Mouse (Mus musculus): ENCODE data around the gene Fras1.

DNA sequence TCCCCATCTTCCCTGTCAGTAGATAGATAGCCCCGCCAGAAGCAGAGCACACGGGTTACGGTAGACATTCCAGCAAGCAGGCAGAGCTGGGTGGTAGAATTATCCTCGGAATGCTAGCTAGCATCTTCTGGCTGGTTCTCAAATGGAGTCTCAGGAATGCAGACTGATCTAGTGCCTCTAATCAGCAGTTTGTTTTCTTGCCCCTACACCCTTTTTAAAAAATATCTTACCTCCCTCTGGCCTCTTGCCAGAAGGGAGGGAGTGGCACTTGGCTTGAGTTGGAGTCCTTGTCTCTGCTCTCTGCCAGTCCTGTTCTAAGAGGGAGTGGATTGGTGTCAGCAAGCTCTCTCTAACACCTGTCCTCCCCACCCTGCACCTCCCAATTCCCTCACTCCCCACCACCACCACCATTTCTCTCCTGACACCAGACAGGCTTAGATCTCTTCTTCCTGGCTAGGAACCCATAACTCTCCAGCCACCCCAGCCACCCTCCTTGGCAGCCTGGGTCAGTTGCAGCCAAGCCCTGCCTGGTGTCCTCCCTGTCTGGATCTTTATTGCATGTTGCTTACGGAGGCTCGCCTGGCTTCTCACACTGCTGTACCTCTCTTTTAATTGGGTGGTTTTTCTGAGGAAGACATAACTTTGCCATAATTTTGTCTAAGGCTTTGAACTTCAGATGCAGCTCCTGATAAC lies 243.3 kb downstream of the Fras1 start:
- TF ChIP-seq CTCF (IDR thresholded peaks at IDR 0.05; ENCODE audit: low read depth, low read length): no peak
- TF ChIP-seq TAL1 (conservative IDR thresholded peaks at IDR 0.05; ENCODE audit: low read depth, low read length): no peak
- no peak for TF ChIP-seq GATA1 (IDR thresholded peaks at IDR 0.05; ENCODE audit: borderline replicate concordance, low read length)
- TF ChIP-seq POLR2AphosphoS5 (IDR thresholded peaks at IDR 0.05; ENCODE audit: insufficient replicate concordance, low read depth, low read length): no peak

All from G1E (cell line).